Mouse (Mus musculus): ENCODE measurements around the gene Neu2. TPM values are rescaled to one million over a fixed set of nuclear protein-coding genes. Genes with fewer than 3 reads are reported as not detected.

The Neu2 gene
- total RNA-seq, 2 experiments from 2014 or later, result 0.22 to 0.23 TPM

- peak in 1 of 2 experiments; percentile 36 for DNase-seq (ENCODE audit: low spot score in 2 of 2)
These were observed 98.8 kb downstream of the Neu2 start for GRCm38 (mm10) chr1:87608416-87609046.

GRCm38 (mm10) chr1:87614576-87615295, 105.0 kb downstream of the Neu2 start:
- DNase-seq (ENCODE audit: low spot score in 2 of 2), result no peak

- no peak for DNase-seq (ENCODE audit: low spot score in 2 of 2)
These were observed 110.6 kb downstream of the Neu2 start, which contains the start of gene Inpp5d for GRCm38 (mm10) chr1:87620211-87620668. TSS of gene Inpp5d (plus strand) at chr1:87620312.

GRCm38 (mm10) chr1:87620693-87621092, 111.0 kb downstream of the Neu2 start:
- no peak for DNase-seq (ENCODE audit: low spot score in 2 of 2)

GRCm38 (mm10) chr1:87621146-87621857, 111.6 kb downstream of the Neu2 start:
- DNase-seq (ENCODE audit: low spot score in 2 of 2), result no peak

GRCm38 (mm10) chr1:87621858-87622279, 112.2 kb downstream of the Neu2 start:
- no peak for DNase-seq (ENCODE audit: low spot score in 2 of 2)

GRCm38 (mm10) chr1:87623977-87624666, 114.4 kb downstream of the Neu2 start:
- DNase-seq (ENCODE audit: low spot score in 2 of 2), result no peak

- DNase-seq (ENCODE audit: low spot score in 2 of 2), result no peak
These were observed 115.1 kb downstream of the Neu2 start for GRCm38 (mm10) chr1:87624826-87625225.

- no peak for DNase-seq (ENCODE audit: low spot score in 2 of 2)
These were observed 115.8 kb downstream of the Neu2 start for GRCm38 (mm10) chr1:87625254-87626025.

GRCm38 (mm10) chr1:87626344-87626743, 116.7 kb downstream of the Neu2 start:
- DNase-seq (ENCODE audit: low spot score in 2 of 2), result no peak

- no peak for DNase-seq (ENCODE audit: low spot score in 2 of 2)
These were observed 118.4 kb downstream of the Neu2 start for GRCm38 (mm10) chr1:87628085-87628484.

- no peak for DNase-seq (ENCODE audit: low spot score in 2 of 2)
These were observed 121.9 kb downstream of the Neu2 start for GRCm38 (mm10) chr1:87631584-87631983.

- no peak for DNase-seq (ENCODE audit: low spot score in 2 of 2)
These were observed 122.5 kb downstream of the Neu2 start for GRCm38 (mm10) chr1:87632163-87632562.

GRCm38 (mm10) chr1:87636716-87637117, 127.0 kb downstream of the Neu2 start:
- DNase-seq (ENCODE audit: low spot score in 2 of 2), result no peak

- peak in 1 of 2 experiments; percentile 31 for DNase-seq (ENCODE audit: low spot score in 2 of 2)
These were observed 127.6 kb downstream of the Neu2 start for GRCm38 (mm10) chr1:87637121-87637877.

- DNase-seq (ENCODE audit: low spot score in 2 of 2), result no peak
These were observed 128.3 kb downstream of the Neu2 start for GRCm38 (mm10) chr1:87637878-87638600.

- DNase-seq (ENCODE audit: low spot score in 2 of 2), result no peak
These were observed 130.0 kb downstream of the Neu2 start for GRCm38 (mm10) chr1:87639724-87640123.

GRCm38 (mm10) chr1:87640165-87640661, 130.5 kb downstream of the Neu2 start:
- no peak for DNase-seq (ENCODE audit: low spot score in 2 of 2)

GRCm38 (mm10) chr1:87643016-87643415, 133.3 kb downstream of the Neu2 start:
- DNase-seq (ENCODE audit: low spot score in 2 of 2), result no peak

Data from adrenal gland, postnatal 4 days (tissue).